Mouse (Mus musculus) myocyte (in vitro differentiated cells): ENCODE measurements at regions not wholly inside any gene's neighbourhood (a gene's known extent, or its start where the extent isn't known, plus 50 kb on each side); places are given as distances from the start of the nearest gene placed in this dataset.

Experiments used
- E2F4 ChIP-seq: IDR thresholded peaks from one replicate; pipeline ENCODE4 v1.6.1; 2011; ENCODE audit warnings: mild to moderate bottlenecking, control low read depth, moderate library complexity; ENCODE audit not compliant: insufficient read depth
- POLR2A ChIP-seq: IDR thresholded peaks from one replicate; pipeline ENCODE4 v1.6.1; 2011; ENCODE audit warnings: low read depth, mild to moderate bottlenecking, control low read depth, moderate library complexity; ENCODE audit not compliant: insufficient read length
- REST ChIP-seq: IDR thresholded peaks from one replicate; pipeline ENCODE4 v1.6.1; 2011; ENCODE audit warnings: mild to moderate bottlenecking, control low read depth, moderate library complexity; ENCODE audit not compliant: insufficient read depth, insufficient read length

- TF ChIP-seq E2F4 (no peak), REST (no peak), POLR2A (no peak)
These were observed 579.1 kb upstream of the C030005K15Rik start for GRCm38 (mm10) chr10:98305667-98306066.
